Mouse (Mus musculus) lung, postnatal 4 days (tissue): ENCODE results near the gene Ugt2a3.
"Not testable (repeated sequence)": the region's sequence is repeated elsewhere in the genome, so short reads cannot be mapped to it uniquely, and the experiment has no call there.

Experiments used
- DNase-seq, 2 experiments: peaks; one replicate each; pipeline ENCODE4 v3.0.0; 2021

Ugt2a3 gene

GRCm38 (mm10) chr5:87336961-87337697 lies at the start of gene Ugt2a3:
Gene Ugt2a3 (minus strand): TSS chr5:87337195.
- DNase-seq = no peak

DNA sequence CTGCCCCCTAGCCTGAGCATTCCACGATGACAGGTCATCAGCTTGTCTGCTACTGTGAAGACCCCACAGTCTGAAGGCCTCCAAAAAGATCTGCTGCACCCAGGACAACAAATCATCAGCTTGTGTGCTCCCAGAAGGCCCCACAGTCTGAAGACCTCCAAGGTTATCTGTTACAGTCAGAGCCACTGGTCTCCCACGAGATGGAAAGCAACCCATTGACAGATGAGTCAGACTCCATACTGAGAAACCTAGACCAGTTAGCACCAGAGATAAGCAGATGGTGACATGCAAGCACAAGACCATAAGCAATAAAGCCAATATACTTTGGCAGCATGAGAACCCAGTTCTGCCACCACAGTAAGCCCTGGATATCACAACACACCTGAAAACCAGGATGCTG lies 43.2 kb upstream of the Ugt2a3 start:
- DNase-seq = no peak

DNA sequence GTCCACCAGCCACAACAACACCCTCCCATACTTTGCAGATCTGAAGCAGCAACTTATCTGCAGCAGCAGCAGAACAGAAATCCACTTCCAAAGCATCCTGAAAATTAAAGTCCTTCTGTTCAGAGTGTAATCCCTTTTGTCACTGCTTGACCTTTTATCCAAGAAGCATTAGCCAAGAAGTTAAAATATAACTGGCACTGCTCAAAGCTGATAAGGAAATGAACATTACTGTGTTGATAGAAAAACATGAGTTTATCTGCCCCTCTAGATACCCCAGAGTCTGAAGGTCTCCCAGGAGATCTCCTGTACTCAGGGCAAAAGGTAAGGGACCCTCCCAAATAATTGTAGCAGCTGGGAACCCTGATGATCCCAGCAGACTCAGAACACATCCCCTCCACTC lies 42.8 kb upstream of the Ugt2a3 start:
- no peak for DNase-seq

- no peak for DNase-seq
These were observed 38.9 kb upstream of the Ugt2a3 start for GRCm38 (mm10) chr5:87375874-87376383.

GRCm38 (mm10) chr5:87373502-87373863 lies 36.5 kb upstream of the Ugt2a3 start:
- no peak for DNase-seq

GRCm38 (mm10) chr5:87372788-87373501 lies 36.0 kb upstream of the Ugt2a3 start:
- DNase-seq = not testable (repeated sequence)

GRCm38 (mm10) chr5:87350350-87350749 lies 13.4 kb upstream of the Ugt2a3 start:
- no peak for DNase-seq

DNA sequence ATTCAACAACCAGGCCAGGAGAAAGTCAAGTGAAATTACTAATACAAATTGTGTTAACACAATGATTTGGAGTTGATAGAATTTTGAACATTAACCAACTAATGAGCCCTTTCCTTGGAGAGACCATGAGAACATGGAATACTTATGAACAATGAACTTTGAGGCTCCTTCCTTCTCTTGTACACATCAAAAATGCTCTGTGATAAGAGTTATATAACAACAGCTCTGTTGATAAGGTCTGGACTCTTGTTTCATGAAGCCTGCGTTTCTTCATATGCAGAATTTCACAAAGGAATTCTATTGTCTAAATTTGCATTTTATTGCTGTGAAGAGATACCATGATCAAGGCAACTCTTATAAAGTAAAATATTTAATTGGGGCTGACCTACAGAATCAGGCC lies 12.2 kb upstream of the Ugt2a3 start:
- not testable (repeated sequence) for DNase-seq

DNA sequence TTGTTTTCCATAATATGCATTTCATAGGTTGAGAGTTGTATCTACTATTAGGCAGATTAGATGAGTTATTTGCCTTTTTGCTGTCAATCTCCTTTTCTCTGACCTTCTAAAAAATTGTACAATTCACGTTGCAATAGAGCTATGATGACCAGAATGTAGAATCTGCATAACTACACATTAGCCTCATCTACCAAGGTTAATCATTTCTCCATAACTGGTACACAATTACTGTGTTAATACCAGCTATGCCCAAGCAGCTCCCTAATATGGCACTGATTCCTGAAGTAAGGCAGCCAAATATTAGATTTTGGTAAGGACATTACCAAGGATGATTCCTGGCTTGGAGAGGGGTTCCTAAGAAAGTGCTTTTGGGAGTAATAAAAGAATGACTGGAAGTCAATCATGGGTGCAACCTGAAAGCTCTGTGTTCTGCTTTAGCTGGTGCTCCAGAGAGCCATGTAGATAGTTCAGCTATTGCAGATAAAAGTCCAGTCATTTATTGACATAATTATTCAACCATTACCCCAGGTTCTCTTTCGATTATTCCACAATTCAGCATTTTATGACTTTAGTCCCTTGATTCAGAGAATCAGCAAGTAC lies 10.6 kb upstream of the Ugt2a3 start:
- DNase-seq = not testable (repeated sequence)

DNA sequence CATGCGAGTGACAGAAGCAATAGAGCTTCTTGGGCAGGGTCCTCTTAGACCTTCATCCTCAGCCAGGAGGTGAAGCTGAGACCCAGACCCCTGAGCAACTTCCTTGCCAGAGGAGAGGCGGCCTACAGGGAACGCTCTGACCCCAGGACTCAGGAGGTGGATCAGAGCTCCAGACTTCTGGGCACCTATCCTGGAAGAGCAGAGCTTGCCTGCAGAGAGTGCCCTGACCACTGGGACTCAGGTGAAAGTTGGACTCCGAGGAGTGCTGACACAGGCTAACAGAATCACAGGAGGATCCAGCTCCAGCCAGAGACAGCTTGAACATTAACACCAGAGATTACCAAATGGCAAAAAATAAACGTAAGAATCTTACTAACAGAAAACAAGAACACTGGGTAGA lies 3.5 kb upstream of the Ugt2a3 start:
- DNase-seq = no peak

DNA sequence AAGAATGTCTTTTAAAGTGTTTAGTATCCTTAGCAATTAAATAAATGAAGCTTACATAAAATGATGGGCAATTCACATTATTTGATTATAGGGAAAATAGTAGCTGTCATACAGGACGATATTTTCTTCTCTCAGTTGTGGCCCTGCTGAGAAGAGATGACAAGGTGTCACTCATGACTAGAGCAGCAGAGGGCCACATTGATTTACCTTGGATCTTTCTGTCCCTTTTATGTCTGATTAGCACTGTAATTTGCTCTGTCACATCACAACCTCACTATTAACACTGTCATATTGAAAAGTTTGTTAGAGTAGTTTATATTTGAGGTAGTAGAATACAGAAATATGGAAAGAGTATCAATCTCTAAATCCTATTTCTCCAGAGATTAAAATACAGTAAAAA lies 1.8 kb downstream of the Ugt2a3 start:
- no peak for DNase-seq

DNA sequence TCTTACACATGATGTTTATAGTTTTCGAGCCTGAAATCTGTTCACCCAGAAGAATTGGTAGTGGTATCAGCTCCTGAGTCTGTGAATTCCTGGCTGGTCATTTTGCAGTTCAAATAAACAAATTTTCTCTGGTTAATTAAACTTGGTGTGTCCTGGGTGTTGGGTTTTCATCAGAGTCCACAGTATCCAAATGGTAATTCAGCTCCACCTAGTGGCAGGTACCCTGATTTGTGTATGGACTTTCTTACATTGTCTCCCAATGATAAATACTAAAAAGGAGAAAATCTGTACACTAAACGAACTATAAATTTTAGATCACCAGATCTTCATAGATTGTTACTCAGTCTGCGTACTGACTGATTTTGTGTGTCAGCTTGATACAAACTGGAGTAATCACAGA lies 3.4 kb downstream of the Ugt2a3 start:
- no peak for DNase-seq

DNA sequence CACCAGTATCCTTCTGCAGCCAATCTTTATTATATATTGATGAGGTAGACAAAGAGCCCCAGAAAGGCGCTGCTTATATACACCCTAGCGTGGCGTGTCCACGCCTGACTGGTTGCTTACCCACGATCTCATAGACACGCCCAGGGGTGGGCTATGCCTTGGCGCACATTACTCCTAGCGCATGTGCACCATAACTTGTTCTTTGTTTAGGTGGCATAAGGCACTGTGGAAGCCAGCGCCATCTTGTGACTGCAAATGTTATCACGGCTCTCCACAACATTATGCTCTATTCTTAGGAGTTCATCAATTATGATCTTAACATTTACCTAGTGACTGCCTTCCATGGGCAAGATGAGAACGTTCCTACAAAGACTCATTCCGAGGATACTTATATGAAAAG lies 25.6 kb downstream of the Ugt2a3 start:
- DNase-seq = no peak

- not testable (repeated sequence) for DNase-seq
These were observed 50.8 kb downstream of the Ugt2a3 start for GRCm38 (mm10) chr5:87286180-87286579.

DNA sequence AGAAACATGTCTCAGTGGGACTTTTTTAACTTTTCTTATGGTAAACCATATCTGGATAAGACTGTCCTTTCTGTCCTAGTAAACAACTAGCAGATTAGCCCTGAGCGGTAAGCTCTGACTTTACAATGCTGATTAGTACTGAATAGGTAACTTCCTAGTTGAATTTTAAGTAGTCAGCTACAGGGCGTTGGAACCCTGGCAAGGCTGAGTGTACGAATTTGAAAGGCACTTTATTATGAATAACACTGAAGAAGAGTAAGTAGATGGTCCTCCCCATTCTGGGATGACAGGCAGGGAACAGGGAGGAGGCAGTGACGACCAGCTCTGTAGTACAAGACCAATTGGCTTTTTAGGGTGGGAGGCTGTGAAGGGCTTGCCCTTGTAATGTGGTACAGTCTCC lies 61.0 kb downstream of the Ugt2a3 start:
- not testable (repeated sequence) for DNase-seq

DNA sequence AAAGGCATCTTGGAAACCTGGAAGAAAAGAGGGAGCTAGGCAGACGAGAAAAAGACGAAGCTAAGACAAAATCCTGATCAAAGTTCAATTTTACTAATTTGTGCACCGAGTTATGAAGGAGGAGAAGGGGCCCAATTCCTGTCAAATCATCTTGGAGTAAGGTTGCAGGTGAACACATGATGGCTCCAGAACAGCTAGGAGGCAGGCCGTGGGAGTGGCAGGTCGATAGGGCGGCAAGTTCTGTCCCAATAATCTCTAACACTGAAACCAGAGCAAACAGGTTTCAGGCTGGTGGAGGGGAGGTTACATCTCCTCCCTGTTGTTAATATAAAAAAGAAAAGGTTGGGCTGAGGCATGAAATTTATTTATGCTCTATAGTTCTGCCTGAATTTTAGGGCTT lies 61.4 kb downstream of the Ugt2a3 start:
- DNase-seq = no peak
